Mouse (Mus musculus): ENCODE results near the gene H60b. TPM values are rescaled to one million over a fixed set of nuclear protein-coding genes. Genes with fewer than 3 reads are reported as not detected.
"Not testable (repeated sequence)": the region's sequence is repeated elsewhere in the genome, so short reads cannot be mapped to it uniquely, and the experiment has no call there.

Gene H60b
- polyA plus RNA-seq, 1 experiment from 2014 or later = 1.3 TPM

GRCm38 (mm10) chr10:22270879-22271786 lies 112.7 kb downstream of the H60b start:
- Histone ChIP-seq H3K4me1 (peaks cover 30% of the 10 kb centered on the region), H3K9me3 (replicated peaks) (peaks cover 17% of the 10 kb centered on the region), H3K27me3 (ENCODE audit: low read depth, poor library complexity, severe bottlenecking) (peaks cover 22% of the 10 kb centered on the region), H3K27ac (replicated peaks) (peak overlapping the region; percentile 74)
- DNase-seq (ENCODE audit: low spot score) = peak; percentile 41
- H3K4me3 ChIP-seq, H3K36me3 ChIP-seq: not testable (repeated sequence)
- 26% methylated on average over 6 of the region's 8 CpGs for WGBS

DNA sequence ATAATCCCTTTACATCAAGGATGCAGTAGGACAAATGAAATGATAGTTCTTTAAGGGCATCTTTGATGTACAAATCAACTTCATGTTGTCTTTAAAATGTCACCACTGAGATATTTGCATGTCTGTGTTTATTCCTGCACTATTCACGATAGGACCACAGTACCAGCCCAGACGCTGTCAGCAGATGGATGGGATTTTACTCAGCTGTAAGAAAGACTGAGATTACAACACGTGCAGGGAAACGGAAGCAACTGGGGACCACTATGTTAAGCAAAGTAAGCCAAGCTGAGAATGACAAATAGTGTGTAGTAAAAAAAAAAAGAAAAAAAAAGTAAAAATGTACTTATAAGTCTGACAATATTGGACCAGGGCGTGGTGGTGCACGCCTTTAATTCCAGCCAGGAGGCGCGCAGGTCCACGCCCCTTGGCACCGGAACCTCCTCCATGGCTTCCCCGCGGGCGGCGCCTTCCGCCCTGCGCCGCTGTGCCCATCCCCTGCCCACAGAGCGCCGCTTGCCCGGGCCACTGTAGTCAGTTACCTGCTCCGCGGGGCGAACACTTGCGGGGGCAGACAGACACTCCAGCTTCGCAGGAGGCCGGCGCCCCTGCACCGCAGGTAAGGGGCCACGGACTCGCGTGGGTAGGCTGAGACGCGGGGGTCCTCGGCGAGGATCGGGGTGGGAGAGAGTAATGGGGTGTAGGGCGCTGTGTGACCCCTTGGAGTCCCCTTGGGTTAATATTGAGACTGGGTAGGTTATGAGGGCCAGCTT lies 114.7 kb downstream of the H60b start:
- Histone ChIP-seq H3K4me1 (peaks cover 30% of the 10 kb centered on the region), H3K27me3 (ENCODE audit: low read depth, poor library complexity, severe bottlenecking) (peaks cover 22% of the 10 kb centered on the region), H3K4me3 (peak overlapping the region; percentile 62), H3K27ac (replicated peaks) (peak overlapping the region; percentile 74)
- 4% methylated on average over 37 of the region's 37 CpGs for WGBS
- peak; percentile 25 for DNase-seq (ENCODE audit: low spot score)
- H3K36me3 ChIP-seq; H3K9me3 ChIP-seq (replicated peaks): not testable (repeated sequence)

DNA sequence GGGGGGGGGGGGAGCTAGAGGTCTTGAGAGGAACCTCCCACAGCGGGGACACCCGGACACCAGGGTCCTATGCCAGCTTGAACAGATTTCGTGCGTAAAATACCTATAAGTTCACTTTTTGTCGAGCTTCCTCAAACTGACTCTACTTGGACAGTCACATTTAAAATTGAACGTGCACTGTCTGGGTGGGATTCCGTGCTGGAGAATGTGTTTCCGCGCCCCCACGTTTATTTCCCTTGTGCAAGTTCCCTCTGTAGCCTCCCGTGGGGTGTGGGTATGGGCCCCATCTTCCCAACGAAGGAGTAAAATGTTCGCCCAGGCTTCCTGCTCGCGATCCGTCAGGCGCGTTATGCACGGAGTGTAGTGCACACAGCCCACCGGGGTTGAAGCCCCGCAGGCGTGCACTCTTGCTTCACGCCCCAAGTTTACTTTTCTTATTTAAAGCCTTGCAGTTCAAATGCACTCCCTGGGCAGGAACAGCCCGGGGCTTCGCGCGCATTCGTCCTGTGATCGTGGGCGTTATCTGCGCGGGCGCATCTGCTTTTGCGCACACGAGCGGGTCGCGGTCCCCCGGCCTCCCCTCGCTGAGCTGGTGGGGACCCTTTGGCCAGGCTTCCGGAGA lies 115.4 kb downstream of the H60b start:
- peak overlapping the region; percentile 74 for H3K27ac ChIP-seq (replicated peaks)
- WGBS = under 1% methylated on average over 41 of the region's 41 CpGs

DNA sequence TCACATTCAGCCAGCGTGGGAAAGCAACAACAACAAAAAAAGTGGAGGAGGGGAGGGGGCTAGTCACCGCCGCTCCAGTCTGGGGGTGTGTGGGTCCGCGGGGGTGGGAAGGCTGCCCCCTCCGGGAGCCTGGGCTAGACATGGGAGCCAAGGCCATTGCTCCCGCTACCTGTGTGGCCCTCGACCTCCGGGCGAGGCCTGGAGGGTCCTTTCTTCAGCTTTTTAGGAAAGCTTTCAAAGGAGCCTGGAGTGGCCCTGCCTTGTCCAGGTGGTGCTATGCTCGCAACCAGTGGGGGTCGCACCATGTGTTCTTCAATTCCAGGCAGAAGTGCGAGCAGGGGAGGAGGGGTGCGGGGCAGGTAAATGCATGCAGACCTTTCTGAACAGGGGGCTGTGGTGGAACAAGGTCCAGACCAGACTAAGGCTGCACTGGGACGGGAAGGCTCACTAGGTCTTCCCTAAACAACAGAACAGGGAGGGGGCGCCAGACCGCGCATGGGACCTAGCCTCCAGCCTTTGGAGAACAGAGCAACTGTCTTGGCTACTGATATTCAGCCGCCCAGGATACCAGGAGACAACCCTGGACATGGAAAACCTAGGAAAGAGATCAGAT lies 116.2 kb downstream of the H60b start:
- peak overlapping the region; percentile 62 for H3K4me3 ChIP-seq
- peaks cover 30% of the 10 kb centered on the region for H3K4me1 ChIP-seq
- WGBS = 4% methylated on average over 19 of the region's 19 CpGs
- H3K36me3 ChIP-seq = no peaks in the 10 kb centered on the region
- peak overlapping the region; percentile 74; the same call in 1 of the 2 replicates for H3K27ac ChIP-seq (replicated peaks)
- no peaks in the 10 kb centered on the region for H3K9me3 ChIP-seq (replicated peaks)
- peaks cover 22% of the 10 kb centered on the region for H3K27me3 ChIP-seq (ENCODE audit: low read depth, poor library complexity, severe bottlenecking)
- DNase-seq (ENCODE audit: low spot score) = peak; percentile 23

More for the DNA sequence above, 115.4 kb downstream of the H60b start:
- no peaks in the 10 kb centered on the region for H3K36me3 ChIP-seq
- H3K9me3 ChIP-seq (replicated peaks) = no peaks in the 10 kb centered on the region
- peaks cover 22% of the 10 kb centered on the region for H3K27me3 ChIP-seq (ENCODE audit: low read depth, poor library complexity, severe bottlenecking)
- H3K4me1 ChIP-seq = peaks cover 30% of the 10 kb centered on the region
- DNase-seq (ENCODE audit: low spot score) = peak; percentile 48
- peak overlapping the region; percentile 62 for H3K4me3 ChIP-seq

DNA sequence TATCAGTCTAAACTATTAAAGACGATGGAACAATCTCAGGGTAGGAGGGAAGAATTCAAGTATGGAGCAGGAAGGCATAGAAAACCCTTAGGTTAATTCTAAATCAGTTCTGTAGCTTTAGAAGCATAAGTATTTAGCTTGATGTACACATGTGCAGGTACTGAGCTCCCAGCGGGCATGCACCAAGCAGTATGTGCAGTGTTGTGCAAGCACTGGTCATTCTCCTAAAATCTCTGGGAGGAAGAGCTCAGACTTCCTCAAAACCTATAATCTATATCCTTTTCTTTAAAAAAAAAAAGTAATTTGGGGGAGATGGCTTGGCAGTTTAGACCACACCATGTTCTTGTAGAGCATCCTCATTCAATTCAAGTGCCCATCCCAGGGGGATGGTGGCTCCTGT lies 120.1 kb downstream of the H60b start:
- H3K36me3 ChIP-seq; DNase-seq (ENCODE audit: low spot score); H3K4me3 ChIP-seq; H3K27ac ChIP-seq (replicated peaks); H3K9me3 ChIP-seq (replicated peaks): not testable (repeated sequence)
- 94% methylated on average over 2 of the region's 2 CpGs for WGBS
- peaks cover 18% of the 10 kb centered on the region for H3K27me3 ChIP-seq (ENCODE audit: low read depth, poor library complexity, severe bottlenecking)
- peaks cover 12% of the 10 kb centered on the region for H3K4me1 ChIP-seq

- WGBS = 57% methylated on average over 6 of the region's 6 CpGs
- no peaks in the 10 kb centered on the region for H3K4me1 ChIP-seq
- DNase-seq (ENCODE audit: low spot score) = no peak
- no peak overlapping the region for H3K4me3 ChIP-seq
- H3K9me3 ChIP-seq (replicated peaks) = no peaks in the 10 kb centered on the region
- no peaks in the 10 kb centered on the region for H3K27me3 ChIP-seq (ENCODE audit: low read depth, poor library complexity, severe bottlenecking)
- no peaks in the 10 kb centered on the region; the same call in 1 of the 2 replicates for H3K36me3 ChIP-seq
- no peak overlapping the region for H3K27ac ChIP-seq (replicated peaks)
Measured at GRCm38 (mm10) chr10:22282816-22283215, 124.4 kb downstream of the H60b start.

DNA sequence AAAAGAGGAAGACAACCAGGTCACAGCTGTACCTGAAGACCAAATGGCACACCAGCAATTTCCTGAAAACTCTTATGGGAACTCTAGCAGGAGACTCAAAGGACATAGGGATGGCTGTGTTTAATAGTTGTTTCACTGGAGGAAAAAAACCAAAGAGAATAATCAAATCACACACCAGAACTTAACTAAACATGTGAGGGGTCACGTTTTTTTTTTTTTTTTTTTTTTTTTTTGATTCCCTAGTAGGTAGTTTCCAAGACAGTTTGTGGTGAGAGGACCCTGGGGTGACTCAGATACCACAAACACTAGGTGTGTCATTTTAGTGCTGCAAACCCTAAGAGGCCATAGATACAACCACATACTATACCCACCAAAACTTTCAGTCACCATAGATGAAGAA lies 137.3 kb downstream of the H60b start:
- WGBS = 44% methylated on average over 1 of the region's 1 CpGs
- Histone ChIP-seq H3K4me1 (0 out of 2 replicates have a peak, but pooled peaks cover 8% of the 10 kb centered on the region), H3K36me3 (no peaks in the 10 kb centered on the region), H3K9me3 (replicated peaks) (no peaks in the 10 kb centered on the region), H3K27me3 (ENCODE audit: low read depth, poor library complexity, severe bottlenecking) (no peaks in the 10 kb centered on the region), H3K27ac (replicated peaks) (no peak overlapping the region), H3K4me3 (no peak overlapping the region)
- no peak for DNase-seq (ENCODE audit: low spot score)

- H3K36me3 ChIP-seq = no peaks in the 10 kb centered on the region
- no peaks in the 10 kb centered on the region for H3K9me3 ChIP-seq (replicated peaks)
- H3K4me1 ChIP-seq = 0 out of 2 replicates have a peak, but pooled peaks cover 8% of the 10 kb centered on the region
- H3K27me3 ChIP-seq (ENCODE audit: low read depth, poor library complexity, severe bottlenecking) = no peaks in the 10 kb centered on the region
- DNase-seq (ENCODE audit: low spot score) = no peak
- H3K4me3 ChIP-seq = no peak overlapping the region
- H3K27ac ChIP-seq (replicated peaks) = no peak overlapping the region
- 85% methylated on average over 5 of the region's 5 CpGs for WGBS
Measured at GRCm38 (mm10) chr10:22297033-22297762, 138.8 kb downstream of the H60b start.

DNA sequence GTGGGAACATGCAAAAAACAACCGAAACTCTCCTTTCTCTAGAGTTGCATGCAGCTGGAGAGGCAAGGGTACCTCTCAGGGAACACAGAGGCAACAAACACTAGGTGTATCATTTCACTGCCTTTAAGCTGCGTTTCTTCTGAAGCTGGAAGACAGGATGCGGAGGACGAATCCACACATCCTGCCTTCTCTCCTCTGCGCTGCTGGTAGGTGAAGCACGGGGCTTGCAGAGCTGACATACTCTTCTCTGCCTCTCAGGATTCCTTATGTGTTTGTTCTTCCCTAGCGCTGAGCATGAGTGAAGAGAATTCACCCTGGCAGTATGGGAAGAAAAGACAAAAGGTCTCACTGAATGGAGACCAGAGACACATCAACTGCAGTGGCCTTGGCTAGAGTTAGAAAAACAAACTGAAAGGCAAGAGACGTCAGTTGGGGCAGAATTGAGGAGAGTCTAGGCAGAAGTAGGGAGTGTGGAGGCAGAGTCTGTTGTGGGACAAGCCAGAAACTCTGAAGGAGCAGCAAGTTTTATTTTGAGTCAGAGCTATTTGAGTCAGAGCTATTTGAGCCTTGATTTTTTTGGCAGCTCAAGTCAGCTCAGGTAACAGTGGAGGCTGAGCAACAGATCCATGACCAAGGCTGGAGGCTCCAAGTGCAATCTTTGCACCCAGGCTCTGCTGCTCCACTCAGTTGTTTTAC lies 139.5 kb downstream of the H60b start:
- H3K9me3 ChIP-seq (replicated peaks) = no peaks in the 10 kb centered on the region
- 0 out of 2 replicates have a peak, but pooled peaks cover 8% of the 10 kb centered on the region for H3K4me1 ChIP-seq
- H3K4me3 ChIP-seq = no peak overlapping the region
- H3K27me3 ChIP-seq (ENCODE audit: low read depth, poor library complexity, severe bottlenecking) = no peaks in the 10 kb centered on the region
- DNase-seq (ENCODE audit: low spot score) = no peak
- no peaks in the 10 kb centered on the region for H3K36me3 ChIP-seq
- no peak overlapping the region for H3K27ac ChIP-seq (replicated peaks)
- WGBS = 67% methylated on average over 8 of the region's 8 CpGs

DNA sequence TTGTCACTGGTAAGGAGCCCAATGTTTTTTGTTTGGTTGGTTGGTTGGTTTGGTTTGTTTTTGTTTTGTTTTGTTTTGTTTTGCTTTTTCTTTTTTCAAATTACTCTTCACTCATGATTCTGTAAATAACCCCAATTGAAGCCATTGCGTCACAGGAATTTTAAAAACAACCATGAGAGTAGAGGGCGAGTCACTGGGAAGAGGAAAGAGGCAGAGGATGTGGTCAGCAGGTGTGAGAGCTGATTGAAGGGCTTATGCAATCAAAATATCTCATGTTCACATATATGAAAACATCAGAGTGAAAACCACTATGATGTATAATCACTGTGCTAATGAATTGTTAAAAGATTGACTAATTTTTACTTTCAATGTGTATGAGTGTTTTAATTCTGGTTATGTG lies 140.9 kb downstream of the H60b start:
- Histone ChIP-seq H3K27me3 (ENCODE audit: low read depth, poor library complexity, severe bottlenecking) (no peaks in the 10 kb centered on the region), H3K36me3 (no peaks in the 10 kb centered on the region), H3K27ac (replicated peaks) (no peak overlapping the region), H3K4me1 (0 out of 2 replicates have a peak, but pooled peaks cover 8% of the 10 kb centered on the region), H3K4me3 (no peak overlapping the region), H3K9me3 (replicated peaks) (no peaks in the 10 kb centered on the region)
- no peak for DNase-seq (ENCODE audit: low spot score)
- 81% methylated on average over 2 of the region's 2 CpGs for WGBS

- WGBS = 91% methylated on average over 1 of the region's 1 CpGs
- no peak for DNase-seq (ENCODE audit: low spot score)
Measured at GRCm38 (mm10) chr10:22301641-22302040, 143.3 kb downstream of the H60b start.

More at GRCm38 (mm10) chr10:22301641-22302040, 143.3 kb downstream of the H60b start:
- Histone ChIP-seq H3K27me3 (ENCODE audit: low read depth, poor library complexity, severe bottlenecking) (no peaks in the 10 kb centered on the region), H3K36me3 (no peaks in the 10 kb centered on the region), H3K4me3 (no peak overlapping the region), H3K9me3 (replicated peaks) (no peaks in the 10 kb centered on the region), H3K27ac (replicated peaks) (no peak overlapping the region), H3K4me1 (0 out of 2 replicates have a peak, but pooled peaks cover 8% of the 10 kb centered on the region)
